Mouse (Mus musculus) brain, adult 10 weeks (tissue): ENCODE results near the gene Olfr239. TPM values are rescaled to one million over a fixed set of nuclear protein-coding genes. Genes with fewer than 3 reads are reported as not detected.

Experiments
- polyA plus RNA-seq: library from polyadenylated mRNA; stranded (reverse); fragments of 350-450 nt; fragmentation: Illumina TruSeq; extraction: RNeasy Lipid Tissue Mini Kit (QIAGEN cat#74804); gene quantifications from one replicate; pipeline ENCODE4 v1.2.3, GENCODE M21; 2015; ENCODE audit warnings: low read depth, low replicate concordance

The Olfr239 gene
- not detected for polyA plus RNA-seq

DNA sequence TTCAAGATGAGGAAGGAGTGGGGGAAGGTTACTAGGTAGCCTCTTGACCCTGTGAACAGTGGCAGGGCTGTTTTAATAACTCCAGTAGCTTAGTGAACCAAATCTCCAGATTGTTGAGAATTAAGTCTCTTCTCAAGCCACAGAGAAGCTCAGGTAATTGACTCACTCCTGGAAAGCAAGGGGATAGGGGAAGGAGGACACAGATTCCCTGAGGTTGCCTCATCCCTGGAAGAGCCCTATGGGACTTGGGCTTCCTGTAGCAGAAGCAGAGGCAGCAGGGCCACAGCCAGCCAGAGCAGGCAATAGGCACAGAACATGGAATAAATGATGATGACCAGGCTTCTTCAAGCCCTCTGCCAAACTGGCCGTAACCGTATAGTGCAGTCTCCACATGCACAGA lies at the start of gene Olfr239:
Gene Olfr239, plus strand, starts transcription at position 301 of the 400 bp plus-strand sequence.

GRCm38 (mm10) chr17:33168147-33168546 lies 23.0 kb upstream of the Olfr239 start, which contains the start of gene Olfr55:
Gene Olfr55, plus strand, starts transcription at chr17:33168447.

GRCm38 (mm10) chr17:33221590-33221989 lies 30.5 kb downstream of the Olfr239 start, which contains the start of gene Olfr1564:
Gene Olfr1564, minus strand, starts transcription at chr17:33221690.

Other genes with a start within 250 kb of the Olfr239 start
- 16.6 TPM for gene Cyp4f13, start 243.9 kb upstream of the Olfr239 start, polyA plus RNA-seq
- gene Zfp472, start 225.5 kb upstream of the Olfr239 start, polyA plus RNA-seq, result 5.9 TPM
- gene Zfp952, start 198.2 kb upstream of the Olfr239 start, polyA plus RNA-seq, result 14.7 TPM
- 16.7 TPM for gene Zfp763, start 157.9 kb upstream of the Olfr239 start, polyA plus RNA-seq
- not detected for gene 4921501E09Rik, start 123.2 kb upstream of the Olfr239 start, polyA plus RNA-seq
- 14.2 TPM for gene Zfp563, start 102.0 kb upstream of the Olfr239 start, polyA plus RNA-seq
- gene Morc2b, start 51.6 kb upstream of the Olfr239 start, polyA plus RNA-seq, result 3.5 TPM
- gene Olfr55, start 22.9 kb upstream of the Olfr239 start, polyA plus RNA-seq, result not detected
- 0.30 TPM for gene Olfr1564, start 30.4 kb downstream of the Olfr239 start, polyA plus RNA-seq
- gene Zfp955a, start 63.8 kb downstream of the Olfr239 start, polyA plus RNA-seq, result 7.9 TPM
- gene Olfr63, start 73.4 kb downstream of the Olfr239 start, polyA plus RNA-seq, result not detected
- 22.2 TPM for gene Zfp955b, start 98.2 kb downstream of the Olfr239 start, polyA plus RNA-seq
- gene Zfp81, start 167.6 kb downstream of the Olfr239 start, polyA plus RNA-seq, result 14.5 TPM
- gene Zfp101, start 203.3 kb downstream of the Olfr239 start, polyA plus RNA-seq, result 11.0 TPM
- gene Actl9, start 241.6 kb downstream of the Olfr239 start, polyA plus RNA-seq, result not detected